Mouse (Mus musculus) heart, adult 2 months (tissue): Measurements from ENCODE around the gene Nbea.

Experiments
- CTCF ChIP-seq: fragments of 200-600 bp; IDR thresholded peaks from 2 replicates; pipeline ENCODE4 v1.8.1; 2022; ENCODE audit warnings: antibody characterized with exemption, mild to moderate bottlenecking, moderate library complexity
- EP300 ChIP-seq: fragments of 200-500 bp; IDR thresholded peaks from 2 replicates; pipeline ENCODE4 v1.6.1; 2011; ENCODE audit warnings: low read depth, low read length, control low read depth; ENCODE audit not compliant: insufficient read depth
- POLR2A ChIP-seq: fragments of 200-500 bp; IDR thresholded peaks from 2 replicates; pipeline ENCODE4 v1.6.1; 2011; ENCODE audit warnings: mild to moderate bottlenecking, low read depth, low read length, control low read depth; ENCODE audit not compliant: insufficient read depth

DNA sequence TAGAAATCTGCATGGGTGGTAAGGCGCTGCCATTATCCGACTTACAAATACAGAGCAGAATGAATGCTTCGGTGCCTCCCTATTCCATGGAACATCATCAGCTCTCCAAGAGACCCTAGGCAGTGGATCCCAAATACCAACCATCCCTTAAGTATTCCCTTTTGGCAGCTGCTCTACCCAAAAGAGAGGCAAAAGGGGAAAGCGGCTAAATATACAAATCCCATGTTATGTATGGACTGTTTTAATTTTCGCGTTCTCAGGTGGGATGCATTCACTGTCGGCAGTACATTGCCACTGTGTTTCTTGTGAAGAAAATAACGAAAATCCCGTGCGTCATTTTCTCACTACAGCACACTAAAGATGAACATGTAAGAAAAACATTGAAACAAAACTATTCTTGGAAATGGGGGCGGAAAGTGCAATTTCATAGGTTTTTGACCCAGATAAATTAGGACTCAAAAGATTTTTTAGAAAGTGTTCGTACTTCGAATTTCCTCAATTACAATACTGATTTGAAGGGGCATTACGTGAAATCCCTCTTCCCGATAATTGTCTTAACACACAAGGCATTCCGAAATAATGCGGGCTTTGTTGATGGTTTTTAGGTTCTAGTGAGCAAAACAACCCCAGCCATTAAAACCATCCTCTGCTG, 396.5 kb downstream of the Nbea start:
- TF ChIP-seq CTCF (no peak), POLR2A (no peak), EP300 (no peak)
